Mouse (Mus musculus) gastrocnemius, postnatal 4 days (tissue): ENCODE measurements around the gene Sema4d. TPM values are rescaled to one million over a fixed set of nuclear protein-coding genes. Genes with fewer than 3 reads are reported as not detected.

Experiments used
- DNase-seq, 2 experiments: peaks; one replicate each; pipeline ENCODE4 v3.0.0; 2021 to 2022; ENCODE audit warnings: low spot score in 2 of 2, mixed read lengths in 2 of 2
- total RNA-seq, 2 experiments: library from RNA; stranded (reverse); gene quantifications; 2 replicates each; pipeline ENCODE4 v1.2.3; 2021

The Sema4d gene
- total RNA-seq, 2 experiments from 2014 or later, result 75.1 to 92.5 TPM

DNA sequence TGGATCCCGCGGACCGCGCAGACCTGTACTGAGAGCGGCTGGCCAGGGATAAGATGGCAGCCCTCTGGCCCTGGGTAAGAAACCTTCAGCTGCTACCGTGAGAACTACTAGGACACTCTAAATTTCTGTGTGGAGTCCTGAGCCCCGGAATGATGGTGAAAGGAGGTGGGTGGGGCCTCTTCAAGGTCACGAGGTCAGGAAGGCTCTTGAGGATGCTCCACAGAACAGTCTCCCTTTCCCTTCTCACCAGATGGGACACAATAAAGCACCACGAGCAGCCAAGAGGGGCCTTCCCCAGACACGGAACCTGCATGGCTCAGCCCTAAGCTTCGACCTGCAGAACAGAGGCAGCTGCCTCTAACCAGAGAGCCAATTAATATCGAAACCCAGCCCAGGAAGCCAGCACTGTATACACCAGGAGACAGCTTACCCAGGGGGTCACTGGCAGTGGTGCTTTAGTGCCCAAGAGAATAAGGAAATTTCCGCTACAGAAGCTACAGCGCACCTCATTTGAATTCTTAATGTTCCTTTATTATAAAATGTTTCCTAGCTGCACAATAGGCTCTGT is 61.4 kb downstream of the Sema4d start:
- no peak for DNase-seq

DNA sequence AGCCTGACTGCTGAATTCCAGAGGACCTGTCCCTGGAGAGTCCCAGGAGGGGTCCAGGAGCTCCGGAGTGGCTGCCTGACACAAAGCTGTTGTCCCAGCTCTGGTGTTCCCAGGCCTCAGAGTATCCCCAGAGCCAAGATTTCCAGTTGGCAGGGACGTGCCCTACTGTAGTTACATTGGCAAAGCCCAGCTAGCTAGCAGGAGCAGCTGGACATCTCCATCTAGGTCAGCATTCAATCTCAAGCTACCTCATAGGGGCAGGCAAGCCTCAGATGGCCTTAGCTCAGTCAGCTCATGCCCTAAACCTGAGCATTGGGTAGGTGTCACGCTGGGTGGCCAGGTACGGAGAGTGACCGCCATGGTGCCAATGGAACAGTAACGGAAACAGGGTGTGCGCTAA is 62.1 kb downstream of the Sema4d start:
- peak in 1 of 2 experiments; percentile 43 for DNase-seq

DNA sequence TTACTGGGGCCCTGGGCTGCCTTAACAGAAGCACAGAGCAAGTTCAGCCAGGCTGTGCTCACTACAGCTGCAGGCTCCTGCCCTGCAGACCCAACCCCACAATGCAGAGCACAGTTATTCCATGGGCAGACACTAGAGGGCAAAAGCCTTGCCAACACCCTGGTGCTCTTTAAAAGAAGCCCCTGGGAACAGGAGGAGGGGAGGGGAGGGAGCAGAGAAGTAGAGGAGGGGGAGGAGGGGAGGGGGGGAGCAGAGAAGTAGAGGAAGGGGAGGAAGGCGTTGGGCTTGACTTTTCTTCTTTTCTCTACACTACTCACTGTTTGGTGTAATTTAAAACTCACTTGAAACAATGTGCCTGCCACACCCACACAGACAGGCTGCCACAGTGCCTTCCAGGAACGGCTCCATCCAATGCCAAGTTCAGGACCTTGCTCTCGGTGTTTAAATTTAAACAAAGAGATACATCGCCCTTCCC is 63.6 kb downstream of the Sema4d start:
- DNase-seq, result no peak

DNA sequence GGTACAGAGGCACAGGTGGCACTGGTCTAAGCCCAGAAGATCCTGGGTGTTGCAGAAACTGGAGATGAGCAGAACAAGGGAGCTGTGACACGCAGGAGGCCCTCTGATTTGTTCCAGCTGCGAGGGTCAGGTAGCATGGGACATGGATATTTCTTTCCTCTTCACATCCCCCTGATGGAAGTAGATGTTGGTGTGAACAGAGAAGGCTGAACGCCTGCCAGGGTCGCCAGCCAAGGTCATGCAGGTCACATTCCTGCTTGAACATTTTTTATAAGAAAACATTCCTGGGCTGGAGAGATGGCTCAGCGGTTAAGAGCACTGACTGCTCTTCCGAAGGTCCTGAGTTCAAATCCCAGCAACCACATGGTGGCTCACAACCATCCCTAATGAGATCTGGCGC is 66.2 kb downstream of the Sema4d start:
- no peak for DNase-seq

DNA sequence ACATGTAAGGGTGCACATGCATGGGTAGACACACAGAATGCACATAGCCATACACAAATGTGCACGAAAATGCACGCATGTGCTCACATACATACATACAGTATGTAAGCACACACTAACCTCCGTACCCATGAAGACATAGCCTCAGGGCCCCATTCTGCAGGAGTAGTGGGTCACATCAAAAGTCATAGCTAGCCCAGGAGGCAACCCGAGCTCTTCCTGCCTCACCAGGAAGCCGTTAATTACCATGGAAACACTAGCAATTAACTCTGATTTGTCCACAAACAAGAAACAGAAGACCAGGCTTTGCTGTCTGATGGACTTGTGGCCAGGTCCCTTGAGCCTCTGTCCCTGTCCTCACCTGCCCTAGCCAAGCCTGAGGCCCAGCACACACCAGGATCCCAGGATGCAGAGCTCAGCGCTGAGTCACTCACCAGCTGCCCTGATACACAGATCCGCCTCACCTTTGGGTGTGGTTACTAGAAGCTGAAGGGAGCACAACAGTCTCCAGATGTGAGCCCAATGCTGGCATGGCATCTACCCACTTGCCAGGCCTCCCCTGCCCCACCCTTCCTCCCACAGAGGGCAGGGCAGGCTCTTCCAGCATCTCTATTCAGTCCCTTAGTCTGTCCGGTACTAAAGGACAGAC is 67.5 kb downstream of the Sema4d start:
- DNase-seq, result no peak

DNA sequence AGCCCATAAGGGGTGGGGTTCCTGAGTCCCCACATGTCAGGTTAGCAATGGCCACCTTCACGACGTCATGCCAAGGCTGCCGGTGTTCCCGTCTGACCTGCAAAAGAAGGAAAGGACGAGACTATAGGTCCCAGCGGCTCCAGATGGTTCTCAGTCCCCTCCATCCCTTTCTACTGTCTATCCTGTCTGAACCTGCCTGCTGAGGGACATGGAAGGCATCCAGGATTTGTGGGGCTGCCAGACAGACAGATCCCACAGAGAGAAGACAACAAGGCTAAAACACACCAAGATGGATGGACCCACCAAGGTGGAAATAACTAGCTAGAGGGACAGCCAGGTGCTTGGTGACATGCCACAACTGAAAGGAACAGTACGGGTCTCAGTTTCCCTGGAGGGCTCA is 68.1 kb downstream of the Sema4d start:
- no peak for DNase-seq

DNA sequence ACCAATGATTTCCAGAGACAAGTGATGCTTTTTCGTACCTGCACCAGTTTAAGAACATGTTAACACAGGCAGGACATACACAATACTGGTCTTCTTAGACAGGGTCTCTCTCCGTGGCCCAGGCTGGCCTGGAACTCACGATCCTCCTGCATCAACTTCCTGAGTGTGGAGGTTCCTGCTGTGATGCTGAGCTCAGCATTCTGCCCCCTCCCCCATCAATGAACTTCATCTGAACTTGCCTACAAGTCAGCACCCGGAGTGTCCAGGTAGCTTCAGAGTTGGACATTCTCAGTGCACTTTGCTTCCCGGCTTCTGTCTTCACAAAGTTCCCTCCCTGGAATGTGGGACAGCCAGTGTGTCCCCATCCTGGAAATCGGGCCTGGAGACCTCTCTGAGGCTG is 69.0 kb downstream of the Sema4d start:
- no peak for DNase-seq

DNA sequence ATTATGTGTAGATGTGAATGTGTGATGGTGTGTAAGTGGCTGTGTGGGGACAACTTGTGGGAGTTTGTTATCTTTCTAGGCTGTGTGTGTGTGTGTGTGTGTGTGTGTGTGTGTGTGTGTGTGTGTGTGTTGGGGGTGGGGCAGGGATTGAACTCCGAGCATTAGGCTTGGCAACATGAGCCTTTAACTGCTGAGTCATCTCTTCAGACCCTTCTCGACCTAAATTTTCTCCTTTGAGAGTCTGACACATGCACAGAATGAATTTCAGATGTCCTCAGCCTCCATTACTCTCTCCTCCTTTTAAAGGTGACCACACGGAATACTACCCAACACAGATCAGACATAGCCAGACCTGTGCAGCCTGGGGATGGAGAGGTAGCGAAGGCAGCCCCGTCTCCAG is 70.4 kb downstream of the Sema4d start:
- no peak for DNase-seq

DNA sequence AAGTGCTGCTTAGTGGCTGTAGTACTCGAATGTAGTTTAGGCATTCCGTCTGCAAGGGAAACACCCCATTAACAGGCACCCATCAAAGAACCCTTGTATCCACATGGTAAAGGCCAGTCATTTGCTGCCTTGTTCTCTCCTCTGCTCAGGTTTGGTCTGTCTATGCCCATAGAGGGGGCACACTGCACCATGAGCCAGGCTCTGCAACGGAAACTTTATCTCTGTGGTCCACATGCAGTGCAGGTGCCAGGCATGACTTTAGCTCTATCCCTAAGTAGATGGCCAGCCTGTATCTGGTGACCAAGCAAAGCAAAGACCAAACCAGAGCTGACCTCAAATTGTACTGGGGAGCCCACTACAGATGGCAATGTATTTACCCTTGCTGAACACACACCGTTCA is 73.0 kb downstream of the Sema4d start:
- no peak for DNase-seq

DNA sequence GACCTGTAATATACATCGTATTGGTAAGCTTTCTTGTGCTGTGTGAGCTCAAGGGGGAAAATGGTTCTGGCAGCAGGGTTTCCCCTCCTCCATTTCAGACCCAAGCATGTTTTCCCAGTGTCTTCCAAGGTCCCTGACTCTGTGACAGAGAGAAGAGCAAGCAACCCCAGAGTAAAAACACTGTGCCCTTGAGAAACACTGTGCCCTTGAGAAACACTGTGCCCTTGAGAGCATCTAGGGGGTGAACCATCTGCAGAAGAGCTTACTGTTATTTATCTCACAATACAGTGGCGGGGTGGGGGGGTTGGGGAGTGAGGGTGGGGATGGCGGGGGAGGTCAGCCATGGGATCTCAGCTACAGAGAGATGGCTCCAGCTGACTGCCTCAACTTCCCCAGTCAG is 74.3 kb downstream of the Sema4d start:
- no peak for DNase-seq

DNA sequence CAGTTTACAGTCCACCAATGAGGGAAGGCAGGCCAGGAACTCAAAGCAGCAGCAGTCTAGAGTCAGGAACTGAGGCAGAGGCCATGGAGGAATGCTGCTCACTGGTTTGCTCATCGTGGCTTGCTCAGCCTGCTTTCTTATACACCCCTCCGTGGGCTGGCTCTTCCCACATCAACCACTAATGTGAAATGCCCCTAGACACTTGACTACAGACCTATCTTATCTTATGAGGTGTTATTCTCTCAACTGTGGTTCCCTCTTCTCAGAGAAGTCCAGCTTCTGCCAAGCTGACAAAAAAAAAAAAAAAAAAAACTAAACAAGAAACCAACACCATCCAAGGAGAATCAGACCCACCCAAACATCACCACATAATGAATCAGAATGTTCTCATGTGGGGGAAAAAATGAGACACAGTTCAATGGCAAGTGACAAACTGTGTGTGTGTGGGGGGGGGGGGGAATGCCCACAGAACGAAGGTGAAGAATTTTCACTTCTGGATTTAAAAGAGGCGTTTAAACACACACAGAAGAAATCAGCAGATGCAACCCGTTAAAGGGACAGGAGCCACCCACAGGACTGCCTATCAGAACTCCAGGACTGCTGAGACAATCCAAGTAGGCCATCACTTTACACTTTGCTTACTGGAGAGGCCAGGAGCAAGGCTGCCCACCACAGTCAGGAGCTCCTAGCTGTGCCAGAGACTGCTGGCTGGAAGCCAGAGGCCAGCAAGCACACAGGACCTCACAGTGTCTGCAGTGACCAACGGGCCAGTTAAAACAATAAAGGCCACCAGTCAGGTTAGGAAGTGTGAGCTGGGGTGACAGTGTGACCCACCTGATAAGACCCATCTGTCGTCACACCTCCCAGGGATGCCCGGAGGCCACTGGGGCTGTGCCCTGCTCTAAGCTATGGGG is 76.9 kb downstream of the Sema4d start:
- DNase-seq, result no peak

DNA sequence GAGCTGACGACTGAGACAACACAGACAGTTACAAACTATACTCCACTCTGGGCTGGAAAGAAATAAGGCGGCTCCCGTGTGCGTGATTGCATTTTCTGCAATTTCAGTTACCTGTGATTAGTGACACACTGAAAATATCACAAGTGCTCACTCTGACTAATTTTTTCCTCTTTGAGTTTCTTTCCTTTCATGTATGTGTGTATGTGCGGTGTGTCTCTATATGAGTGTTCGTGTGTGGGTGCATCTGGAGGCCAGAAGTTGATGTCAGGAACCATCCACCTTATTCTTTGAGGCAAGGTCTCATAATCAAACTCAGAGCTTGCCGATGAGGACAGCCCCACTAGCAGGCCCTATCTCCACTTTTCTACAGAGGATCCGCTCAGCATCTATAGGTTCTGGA is 81.5 kb downstream of the Sema4d start:
- DNase-seq, result no peak

DNA sequence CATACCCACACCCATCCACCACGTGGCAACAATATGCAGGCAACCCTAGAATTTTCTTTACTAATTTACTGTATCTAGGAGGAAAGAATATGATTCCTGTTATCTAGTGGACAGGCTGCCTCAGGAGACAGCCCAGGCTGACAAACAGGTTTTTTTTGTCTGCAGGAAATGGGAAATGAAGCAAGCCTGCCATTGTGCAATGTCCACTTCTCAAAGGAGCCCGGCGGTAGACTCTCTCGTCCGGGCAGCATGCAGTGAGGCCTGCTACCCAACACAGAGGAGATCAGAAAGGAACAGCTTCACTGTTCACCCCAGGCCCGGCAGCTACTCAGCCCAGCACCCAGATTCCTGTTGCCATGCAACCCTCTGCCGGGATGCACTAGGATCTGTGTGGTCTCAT is 82.8 kb downstream of the Sema4d start:
- DNase-seq, result no peak

DNA sequence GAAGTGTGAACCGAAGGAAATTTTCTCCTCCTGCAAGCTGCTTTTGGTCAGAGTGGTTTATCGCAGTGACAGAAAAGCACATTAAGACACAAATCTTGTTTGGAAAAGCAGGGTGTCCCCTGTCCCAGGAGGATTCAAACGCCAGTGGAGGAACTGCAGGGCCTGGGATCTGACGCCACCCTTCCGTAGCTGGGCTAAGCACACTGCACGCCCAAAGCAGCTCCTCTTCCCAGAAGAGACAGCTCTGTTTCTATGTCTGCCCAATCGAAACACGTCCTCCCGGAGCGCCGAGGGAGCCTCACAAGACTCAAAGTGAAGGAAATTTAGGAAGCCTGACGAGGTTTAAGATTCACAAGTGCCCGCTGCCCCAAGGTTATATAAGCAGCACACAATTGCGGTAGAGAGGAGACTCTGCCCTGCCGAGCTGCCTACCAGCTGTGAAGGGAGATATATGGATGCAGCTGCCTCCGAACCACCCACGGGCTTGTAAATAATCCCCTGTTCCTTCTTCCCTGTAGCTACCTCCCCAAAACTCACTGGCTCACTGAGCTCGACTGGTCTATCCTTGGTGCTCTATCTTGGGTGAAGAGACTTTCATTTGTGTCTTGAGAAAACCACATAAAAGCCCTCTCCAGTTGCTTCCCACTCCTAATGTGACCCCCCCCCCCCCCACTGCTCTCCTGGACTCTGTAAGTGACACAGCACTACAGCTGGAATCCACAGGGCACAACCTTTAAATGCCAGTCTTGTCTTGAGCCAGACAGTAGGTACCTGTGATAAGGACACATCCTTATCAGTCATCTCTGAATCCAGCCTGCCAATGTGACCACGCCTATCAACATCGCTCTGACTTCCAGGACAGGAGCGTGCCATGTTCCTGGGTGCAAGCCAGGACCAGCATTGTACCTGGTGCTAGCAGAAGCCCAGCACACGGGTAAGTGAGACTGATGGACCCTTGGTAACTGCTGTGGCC is 87.4 kb downstream of the Sema4d start:
- DNase-seq, result no peak

DNA sequence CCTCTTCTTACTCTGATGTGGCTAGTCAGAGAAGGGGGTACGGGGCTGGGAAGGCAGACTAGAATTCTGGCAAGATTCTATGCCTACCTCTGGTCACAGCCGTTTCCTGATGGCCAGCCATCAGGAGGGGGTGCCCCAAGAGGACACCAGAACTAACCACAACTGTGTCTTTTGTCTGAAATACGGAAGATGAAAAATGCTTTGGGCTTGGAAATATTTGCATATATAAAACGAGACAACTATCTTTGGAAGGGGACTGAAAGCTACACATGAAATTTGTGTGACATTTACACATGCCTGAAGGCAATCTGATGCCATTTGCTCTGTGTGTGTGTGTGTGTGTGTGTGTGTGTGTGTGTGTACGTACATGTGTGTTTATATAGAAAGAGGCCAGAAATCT is 89.7 kb downstream of the Sema4d start:
- no peak for DNase-seq

DNA sequence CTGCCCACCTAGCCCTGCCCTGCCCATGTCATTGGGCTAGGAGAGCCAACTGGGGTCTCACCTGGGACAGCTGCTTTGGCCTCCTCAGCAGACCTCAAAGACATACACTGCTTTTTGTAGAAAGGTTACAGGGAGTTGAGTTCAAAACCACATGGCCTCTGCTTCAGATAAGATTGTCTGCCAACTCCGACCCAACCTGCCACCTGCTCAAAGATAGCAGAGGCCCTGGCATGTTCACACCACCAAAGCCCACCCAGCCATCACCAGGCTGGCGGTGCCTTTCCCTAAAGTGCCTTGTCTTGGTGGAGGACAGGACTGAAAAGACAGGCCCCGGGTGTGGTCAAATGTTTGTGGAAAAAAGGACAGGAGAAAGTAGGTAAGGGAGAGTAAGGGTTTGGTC is 95.2 kb downstream of the Sema4d start:
- DNase-seq, result no peak

DNA sequence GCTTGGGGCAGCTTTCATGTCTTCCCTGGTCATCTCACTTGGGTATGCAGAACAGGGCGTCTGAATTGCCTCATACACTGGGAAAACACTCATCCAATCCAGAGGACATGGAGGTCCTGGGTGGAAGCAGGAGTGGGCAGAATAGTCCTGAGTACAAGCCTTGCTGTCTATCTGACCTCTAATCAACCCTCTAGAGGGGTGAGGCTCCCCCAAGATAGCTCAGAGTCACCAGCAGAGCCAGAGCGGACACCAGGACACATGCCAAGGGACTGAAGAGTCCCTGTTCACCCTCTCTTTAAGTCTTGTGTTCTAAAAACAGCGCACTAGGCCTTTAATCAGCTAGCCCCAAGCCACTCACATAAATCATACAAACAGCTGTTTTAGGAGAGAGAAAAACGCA is 95.7 kb downstream of the Sema4d start:
- no peak for DNase-seq

DNA sequence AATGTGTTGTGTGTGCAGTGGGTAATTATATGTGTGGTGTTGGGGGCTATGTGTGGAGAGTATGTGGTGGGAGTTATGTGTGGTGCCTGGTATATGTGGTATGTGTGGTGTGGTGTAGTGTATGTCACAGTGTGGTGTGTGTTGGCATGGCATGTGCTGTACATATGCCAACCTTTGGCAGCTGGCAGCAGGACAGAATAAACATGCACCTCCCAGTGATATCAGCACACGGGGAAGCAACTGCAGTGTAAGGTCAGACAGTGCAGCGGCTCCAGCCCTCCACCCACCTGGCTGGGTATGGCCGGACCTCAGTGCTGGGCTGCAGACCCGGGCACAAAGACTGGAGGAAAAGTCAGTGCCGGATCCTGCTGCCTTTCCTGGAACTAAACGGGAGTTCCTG is 96.1 kb downstream of the Sema4d start:
- no peak for DNase-seq

DNA sequence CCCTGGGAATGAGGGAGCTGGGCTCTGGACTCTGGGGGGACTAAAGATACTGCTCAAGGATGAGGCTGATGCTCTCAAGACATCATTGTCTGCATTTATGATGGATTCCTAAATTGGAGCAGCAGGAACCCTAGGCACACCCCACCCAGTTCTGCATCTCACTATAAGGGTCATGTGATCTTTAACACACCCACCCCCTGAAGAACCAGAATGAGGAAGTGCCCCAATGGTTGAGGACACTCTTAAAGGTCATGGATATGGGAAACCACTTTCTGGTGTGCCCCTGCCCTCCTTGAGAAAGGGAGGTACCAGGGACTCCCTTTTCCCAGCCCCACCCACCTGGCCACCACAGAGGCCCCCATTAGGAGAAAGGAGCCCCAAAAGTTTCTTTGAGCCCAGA is 97.1 kb downstream of the Sema4d start:
- DNase-seq, result no peak

DNA sequence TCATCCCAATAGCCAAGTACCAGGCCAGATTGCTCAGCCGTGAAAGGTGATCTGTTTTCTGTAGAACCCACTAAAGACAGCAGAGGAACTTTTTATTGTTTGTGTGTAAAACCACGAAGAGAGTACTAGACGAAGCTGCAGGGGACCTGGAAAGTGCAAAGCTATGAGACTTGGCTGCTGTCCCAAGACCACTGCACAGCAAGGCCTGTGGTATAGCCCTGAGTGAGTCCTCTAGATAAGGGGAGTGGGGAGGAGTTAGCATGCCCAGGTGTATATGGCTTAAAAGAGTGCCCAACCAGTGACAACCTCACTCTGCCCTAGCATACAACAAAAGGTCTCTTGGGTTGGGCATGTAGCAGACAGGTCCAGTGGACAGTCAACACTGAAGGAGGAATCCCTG is 104.9 kb downstream of the Sema4d start:
- DNase-seq, result no peak

DNA sequence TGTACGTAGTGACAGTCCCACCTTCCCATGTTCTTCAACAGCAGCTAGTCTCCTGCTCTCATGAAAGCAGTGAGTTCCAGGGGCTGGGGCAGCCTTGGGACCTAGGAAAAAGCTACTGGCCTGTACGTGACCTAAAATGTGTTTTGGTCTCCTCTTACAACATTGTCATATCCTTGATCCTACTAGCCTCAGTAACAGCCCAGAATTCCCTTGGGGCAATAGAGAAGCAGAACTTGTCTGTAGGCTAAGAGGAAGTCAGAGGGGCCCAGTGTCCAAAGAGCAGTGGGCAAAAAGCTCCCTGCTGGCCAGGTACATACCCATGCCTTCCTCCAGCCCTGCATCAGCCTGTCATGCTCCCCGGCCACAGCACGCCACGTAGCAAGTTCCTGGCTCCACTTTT is 106.6 kb downstream of the Sema4d start:
- no peak for DNase-seq
